Mouse (Mus musculus): Measurements from ENCODE around the gene Pcdh19.

DNA sequence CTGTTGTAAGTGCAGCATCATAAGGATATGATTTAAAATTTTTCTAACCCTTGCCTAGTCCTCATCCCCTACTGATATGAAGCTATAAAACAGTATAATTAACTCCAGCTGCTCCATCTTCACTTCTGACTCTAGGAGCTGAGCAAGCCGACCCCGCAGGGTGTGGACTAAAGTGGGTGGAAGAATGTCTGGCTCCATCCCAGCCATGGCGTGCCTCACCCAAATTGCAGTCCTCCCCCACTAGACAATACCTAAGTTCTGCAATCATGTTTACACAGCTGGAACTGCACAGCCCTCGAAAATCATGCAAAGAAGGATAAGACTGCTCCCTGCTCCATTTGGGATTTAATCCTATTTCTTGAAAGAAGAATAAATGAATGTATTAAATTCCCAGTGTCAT lies 84.5 kb downstream of the Pcdh19 start:
- TF ChIP-seq CTCF (IDR thresholded peaks at IDR 0.05; ENCODE audit: low read depth) (no peak), EP300 (optimal IDR thresholded peaks at IDR 0.05) (no peak)

Data from stomach, postnatal 0 days (tissue).